Mouse (Mus musculus) heart, embryonic 11.5 days (tissue): ENCODE results near the gene Xkr8. TPM values are rescaled to one million over a fixed set of nuclear protein-coding genes. Genes with fewer than 3 reads are reported as not detected.
"Not testable (repeated sequence)": the region's sequence is repeated elsewhere in the genome, so short reads cannot be mapped to it uniquely, and the experiment has no call there.

Experiments used
- ATAC-seq: fragments of 200-750 bp; cut with Nextera tagmentation; replicated peaks from 2 replicates; pipeline ENCODE4 v1.8.0; 2017; ENCODE audit warnings: moderate library complexity; ENCODE audit not compliant: insufficient number of reproducible peaks, low FRiP score, low TSS enrichment
- H3K27ac ChIP-seq: fragments of 300-500 bp; sonication (generic); 2 replicates; pipeline ENCODE4 v1.5.1; 2014; ENCODE audit warnings: mild to moderate bottlenecking, low read depth, low read length
- H3K27me3 ChIP-seq: fragments of 300-500 bp; sonication (generic); 2 replicates; pipeline ENCODE4 v1.6.1; 2014; ENCODE audit warnings: mild to moderate bottlenecking, low read length, mixed read lengths; ENCODE audit not compliant: control insufficient read depth, insufficient read depth
- H3K36me3 ChIP-seq: fragments of 300-500 bp; sonication (generic); 2 replicates; pipeline ENCODE4 v1.6.1; 2014; ENCODE audit warnings: mild to moderate bottlenecking, low read length, moderate library complexity, mixed read lengths; ENCODE audit not compliant: control insufficient read depth, insufficient read depth
- H3K4me1 ChIP-seq: fragments of 300-500 bp; sonication (generic); 2 replicates; pipeline ENCODE4 v1.6.1; 2014; ENCODE audit warnings: low read length; ENCODE audit not compliant: control insufficient read depth, insufficient read depth
- H3K4me2 ChIP-seq: fragments of 300-500 bp; sonication (generic); 2 replicates; pipeline ENCODE4 v1.6.1; 2014; ENCODE audit warnings: mild to moderate bottlenecking, moderate library complexity
- H3K4me3 ChIP-seq: fragments of 300-500 bp; sonication (generic); 2 replicates; pipeline ENCODE4 v1.5.1; 2014; ENCODE audit warnings: low read depth, low read length
- H3K9ac ChIP-seq: fragments of 300-500 bp; sonication (generic); 2 replicates; pipeline ENCODE4 v1.6.1; 2014; ENCODE audit warnings: mild to moderate bottlenecking, low read depth, low read length, moderate library complexity
- H3K9me3 ChIP-seq: fragments of 300-500 bp; sonication (generic); replicated peaks from 2 replicates; pipeline ENCODE4 v1.6.1; 2016; ENCODE audit warnings: low read length; ENCODE audit not compliant: control insufficient read depth
- WGBS: fragments of 180-500 bp; shearing (Covaris S2); extraction: QIAGEN DNeasy Blood & Tissue Kit; methylation state at CpG from one replicate; pipeline ENCODE4 v1.1.7; 2014; ENCODE audit not compliant: insufficient replicate concordance; 5-methylcytosine and 5-hydroxymethylcytosine counted together
- polyA plus RNA-seq: library from polyadenylated mRNA; unstranded; fragments of >200 nt; fragmentation: Nextera tagmentation; extraction: Ambion mirVana; gene quantifications from 2 replicates; pipeline ENCODE4 v1.2.1, GENCODE M21; 2014

The Xkr8 gene
- polyA plus RNA-seq, 1 experiment from 2014 or later: 6.1 TPM

- H3K9me3 ChIP-seq: no peaks in the 10 kb centered on the region
- peaks cover 3% of the 10 kb centered on the region; the same call in 1 of the 2 replicates for H3K4me1 ChIP-seq
- no peaks in the 10 kb centered on the region for H3K36me3 ChIP-seq
- H3K27me3 ChIP-seq: no peaks in the 10 kb centered on the region
- WGBS: 84% methylated on average over 9 of the region's 9 CpGs
- no peak for ATAC-seq
- H3K9ac ChIP-seq: no peak overlapping the region
- H3K27ac ChIP-seq: 0 out of 2 replicates have a peak overlapping the region, but pooled peaks have one; percentile 10
- no peak overlapping the region for H3K4me3 ChIP-seq
- H3K4me2 ChIP-seq: no peak overlapping the region
These were observed 14.7 kb upstream of the Xkr8 start for GRCm38 (mm10) chr4:132746911-132747517.

GRCm38 (mm10) chr4:132743992-132744911, 11.9 kb upstream of the Xkr8 start:
- H3K4me1 ChIP-seq: peaks cover 3% of the 10 kb centered on the region; the same call in 1 of the 2 replicates
- no peak overlapping the region for H3K4me3 ChIP-seq
- H3K9me3 ChIP-seq: no peaks in the 10 kb centered on the region
- H3K27me3 ChIP-seq: no peaks in the 10 kb centered on the region; the same call in 1 of the 2 replicates
- H3K9ac ChIP-seq: no peak overlapping the region
- no peak overlapping the region for H3K4me2 ChIP-seq
- WGBS: 60% methylated on average over 11 of the region's 11 CpGs
- no peak for ATAC-seq
- no peak overlapping the region for H3K27ac ChIP-seq
- H3K36me3 ChIP-seq: no peaks in the 10 kb centered on the region

GRCm38 (mm10) chr4:132741491-132741890, 9.1 kb upstream of the Xkr8 start:
- no peak overlapping the region for H3K9ac ChIP-seq
- no peak for ATAC-seq

GRCm38 (mm10) chr4:132737154-132737553, 4.8 kb upstream of the Xkr8 start:
- not testable (repeated sequence) for H3K9ac ChIP-seq, H3K27me3 ChIP-seq, H3K9me3 ChIP-seq, H3K4me3 ChIP-seq, H3K27ac ChIP-seq, H3K4me1 ChIP-seq, H3K4me2 ChIP-seq, ATAC-seq, H3K36me3 ChIP-seq
- 87% methylated on average over 9 of the region's 9 CpGs for WGBS

More at GRCm38 (mm10) chr4:132741491-132741890, 9.1 kb upstream of the Xkr8 start:
- no peaks in the 10 kb centered on the region; the same call in 1 of the 2 replicates for H3K27me3 ChIP-seq
- H3K9me3 ChIP-seq: no peaks in the 10 kb centered on the region
- H3K4me2 ChIP-seq: no peak overlapping the region
- WGBS: 85% methylated on average over 7 of the region's 7 CpGs
- H3K4me3 ChIP-seq: no peak overlapping the region
- H3K4me1 ChIP-seq: peaks cover 3% of the 10 kb centered on the region; the same call in 1 of the 2 replicates
- H3K27ac ChIP-seq: no peak overlapping the region
- no peaks in the 10 kb centered on the region for H3K36me3 ChIP-seq

GRCm38 (mm10) chr4:132735894-132736293, 3.5 kb upstream of the Xkr8 start:
- H3K27me3 ChIP-seq: no peaks in the 10 kb centered on the region; the same call in 1 of the 2 replicates
- H3K4me1 ChIP-seq: peaks cover 7% of the 10 kb centered on the region
- no peak for ATAC-seq
- H3K4me3 ChIP-seq: no peak overlapping the region
- WGBS: 42% methylated on average over 3 of the region's 3 CpGs
- H3K9me3 ChIP-seq: no peaks in the 10 kb centered on the region
- no peak overlapping the region for H3K4me2 ChIP-seq
- H3K36me3 ChIP-seq: no peaks in the 10 kb centered on the region
- H3K27ac ChIP-seq: no peak overlapping the region
- no peak overlapping the region for H3K9ac ChIP-seq

GRCm38 (mm10) chr4:132735389-132735788, 3.0 kb upstream of the Xkr8 start:
- 74% methylated on average over 2 of the region's 2 CpGs for WGBS
- H3K4me2 ChIP-seq: no peak overlapping the region

GRCm38 (mm10) chr4:132734766-132735165, 2.4 kb upstream of the Xkr8 start:
- Histone ChIP-seq H3K4me2 (no peak overlapping the region), H3K4me1 (peaks cover 7% of the 10 kb centered on the region), H3K4me3 (no peak overlapping the region), H3K9ac (no peak overlapping the region), H3K9me3 (no peaks in the 10 kb centered on the region), H3K27ac (no peak overlapping the region), H3K27me3 (no peaks in the 10 kb centered on the region; the same call in 1 of the 2 replicates), H3K36me3 (no peaks in the 10 kb centered on the region)
- ATAC-seq: no peak
- 84% methylated on average over 2 of the region's 2 CpGs for WGBS

More at GRCm38 (mm10) chr4:132735389-132735788, 3.0 kb upstream of the Xkr8 start:
- no peaks in the 10 kb centered on the region for H3K36me3 ChIP-seq
- H3K27ac ChIP-seq: no peak overlapping the region
- H3K9ac ChIP-seq: no peak overlapping the region
- no peak for ATAC-seq
- no peaks in the 10 kb centered on the region for H3K9me3 ChIP-seq
- H3K4me3 ChIP-seq: no peak overlapping the region
- H3K4me1 ChIP-seq: peaks cover 7% of the 10 kb centered on the region
- no peaks in the 10 kb centered on the region; the same call in 1 of the 2 replicates for H3K27me3 ChIP-seq

GRCm38 (mm10) chr4:132733071-132733770, 875 bp upstream of the Xkr8 start:
- no peaks in the 10 kb centered on the region for H3K27me3 ChIP-seq
- 88% methylated on average over 25 of the region's 25 CpGs for WGBS
- no peak overlapping the region for H3K9ac ChIP-seq
- no peak for ATAC-seq
- no peak overlapping the region for H3K4me3 ChIP-seq
- peaks cover 7% of the 10 kb centered on the region for H3K4me1 ChIP-seq
- no peak overlapping the region for H3K27ac ChIP-seq
- H3K9me3 ChIP-seq: no peaks in the 10 kb centered on the region
- no peak overlapping the region for H3K4me2 ChIP-seq
- no peaks in the 10 kb centered on the region for H3K36me3 ChIP-seq
